In the genomic region with DNA sequence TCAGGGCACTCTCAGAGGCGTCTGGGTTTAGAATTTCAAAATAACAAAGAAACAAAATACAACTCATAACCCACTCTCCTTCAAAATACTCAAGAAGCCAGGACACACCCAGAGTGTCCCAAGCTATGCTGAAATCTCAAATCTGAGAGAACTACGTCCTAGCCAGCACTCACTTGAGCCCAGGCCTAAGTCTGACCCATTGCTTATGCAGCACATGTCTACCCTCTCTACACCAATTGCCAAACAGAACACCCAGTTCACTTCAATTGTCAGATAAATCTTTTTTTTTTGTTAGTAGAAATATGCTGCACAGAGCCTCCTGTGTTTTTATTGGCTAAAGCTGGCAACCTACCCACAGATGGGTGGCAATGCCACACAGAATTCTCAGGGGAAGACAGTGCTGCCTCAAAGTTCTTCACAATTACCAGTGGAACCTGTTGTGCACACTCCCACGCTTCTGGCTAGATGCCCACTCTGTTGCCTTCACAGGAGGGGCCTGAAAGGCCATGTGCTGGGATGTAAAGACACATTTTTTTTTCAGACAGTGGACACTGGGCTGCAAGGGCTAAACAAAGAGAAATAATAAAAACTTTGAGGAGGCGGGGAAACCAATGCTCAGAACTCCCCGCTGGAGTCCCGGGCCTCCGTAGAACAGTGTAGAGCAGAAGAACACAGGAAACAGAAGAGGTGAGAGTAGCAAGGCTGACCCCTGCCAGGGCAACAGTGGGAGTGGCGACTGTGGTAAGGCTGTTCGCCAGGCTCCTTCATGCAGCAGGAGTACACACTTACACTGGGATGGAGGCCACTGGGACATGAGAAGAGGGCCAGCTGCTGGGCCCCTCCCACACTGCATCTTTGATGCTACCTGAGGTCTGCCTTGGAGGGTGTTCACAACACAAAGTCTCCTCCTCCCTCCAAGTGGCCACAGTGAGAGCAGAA, we compare ENCODE assay signal across 10 mouse cellular contexts.
A peak's percentile ranks its signal among the peaks of the same experiment; 100 is the strongest.
DNase-seq lines count a peak whose midpoint lies in the region; ATAC-seq and TF ChIP-seq lines count a peak whose summit lies in the region.
"Had no signal": no experiment of that assay in that cellular context is flagged by ENCODE, and none has a peak within 500 bp of the region (broad histone marks: within the 10 kb centered on the region; RNA-seq: fewer than 3 reads in every experiment).

No protein-coding gene starts in this region.

- peak; percentile 17 to 19 for DNase-seq in frontal cortex, postnatal 10 days (ENCODE audit: low spot score in 2 of 2)
- no peak for DNase-seq in frontal cortex, postnatal 25 days (ENCODE audit: low spot score in 2 of 2)
- DNase-seq in kidney, postnatal 4 days = peak; percentile 36 to 55
- peak; percentile 44 for DNase-seq in right cerebral cortex, postnatal 4 days
- no peak for DNase-seq in heart, postnatal 10 days
- DNase-seq in gastrocnemius, adult 2 months = no peak
- DNase-seq: gastrocnemius, postnatal 36 days; liver had no signal

- no peak overlapping the region for H3K27ac ChIP-seq in midbrain, embryonic 15.5 days
- H3K27ac ChIP-seq in midbrain, embryonic 13.5 days = no peak overlapping the region
- no peak overlapping the region for H3K27ac ChIP-seq in gastrocnemius, adult 2 months

- intact Hi-C loops in heart, postnatal 10 days (cut with DNase I) = no loop called here
- intact Hi-C loops in gastrocnemius, adult 2 months (cut with DNase I) = no loop called here

- peak; percentile 37; the same call in 1 of the 2 replicates for ATAC-seq in midbrain, embryonic 15.5 days (replicated peaks)
- ATAC-seq in midbrain, embryonic 13.5 days = no peak

- TF ChIP-seq CTCF in gastrocnemius, adult 2 months (IDR thresholded peaks at IDR 0.05) = no peak

- no peak overlapping the region for H3K4me3 ChIP-seq in midbrain, embryonic 15.5 days
- no peak overlapping the region for H3K4me3 ChIP-seq in midbrain, embryonic 13.5 days (replicated peaks)
- H3K4me3 ChIP-seq in gastrocnemius, adult 2 months = no peak overlapping the region

- no peaks in the 10 kb centered on the region for H3K9me3 ChIP-seq in midbrain, embryonic 15.5 days
- no peaks in the 10 kb centered on the region for H3K9me3 ChIP-seq in midbrain, embryonic 13.5 days

- WGBS in midbrain, embryonic 15.5 days = 72% methylated on average over 9 of the region's 9 CpGs
- 79% methylated on average over 9 of the region's 9 CpGs for WGBS in midbrain, embryonic 13.5 days

- no peaks in the 10 kb centered on the region for H3K36me3 ChIP-seq in midbrain, embryonic 15.5 days (replicated peaks)
- no peaks in the 10 kb centered on the region for H3K36me3 ChIP-seq in midbrain, embryonic 13.5 days

- no peak overlapping the region for H3K4me2 ChIP-seq in midbrain, embryonic 15.5 days
- no peak overlapping the region for H3K4me2 ChIP-seq in midbrain, embryonic 13.5 days (replicated peaks)

- H3K4me1 ChIP-seq in midbrain, embryonic 15.5 days = no peaks in the 10 kb centered on the region
- H3K4me1 ChIP-seq in midbrain, embryonic 13.5 days (replicated peaks) = peaks cover 5% of the 10 kb centered on the region; the same call in 1 of the 2 replicates

- H3K9ac ChIP-seq in midbrain, embryonic 15.5 days = no peak overlapping the region
- H3K9ac ChIP-seq in midbrain, embryonic 13.5 days (replicated peaks) = no peak overlapping the region

- no peaks in the 10 kb centered on the region for H3K27me3 ChIP-seq in midbrain, embryonic 15.5 days (replicated peaks)
- no peaks in the 10 kb centered on the region for H3K27me3 ChIP-seq in midbrain, embryonic 13.5 days

Comparison
In these comparisons a context has a peak if more than half of its experiments do, and no peak if none do; other contexts are left out.
1. DNase-seq: peak in frontal cortex, postnatal 10 days (2 of 2), kidney, postnatal 4 days (2 of 2) and right cerebral cortex, postnatal 4 days (single experiment); none in frontal cortex, postnatal 25 days (0 of 2), heart, postnatal 10 days (0 of 2) and gastrocnemius, adult 2 months (single experiment).